Mouse (Mus musculus): ENCODE results near the gene Uhrf1. TPM values are rescaled to one million over a fixed set of nuclear protein-coding genes. Genes with fewer than 3 reads are reported as not detected.

Gene Uhrf1
- total and polyA plus RNA-seq, 3 experiments = 108 to 196 (median 186) TPM

DNA sequence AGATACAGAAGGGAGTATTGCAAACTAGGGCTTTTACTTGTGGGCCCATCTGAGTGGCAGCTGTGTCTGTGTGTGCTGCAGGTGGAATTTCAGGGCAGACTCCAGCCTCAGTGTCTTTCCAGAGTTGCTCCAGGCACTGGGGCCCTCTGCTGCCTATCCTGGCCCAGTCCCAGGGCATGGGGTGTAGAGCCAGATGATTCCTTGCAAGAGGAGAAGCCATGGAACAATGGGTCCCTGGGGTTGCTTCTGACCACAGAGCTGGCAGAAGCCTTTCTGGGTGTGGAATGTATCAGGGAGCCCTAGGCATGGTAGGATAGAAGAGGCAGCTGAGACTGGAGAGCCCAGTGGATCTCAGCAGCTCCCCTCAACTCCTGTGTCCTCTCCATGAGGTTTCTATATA lies 28.1 kb downstream of the Uhrf1 start:
- peaks cover 79% of the 10 kb centered on the region for H3K36me3 ChIP-seq (replicated peaks)
- H3K4me1 ChIP-seq (ENCODE audit: insufficient read depth, low read depth, low read length) = peaks cover 68% of the 10 kb centered on the region
- H3K27me3 ChIP-seq (ENCODE audit: insufficient read depth, low read length) = no peaks in the 10 kb centered on the region
- TF ChIP-seq GATA1 (IDR thresholded peaks at IDR 0.05; ENCODE audit: borderline replicate concordance, low read length) (no peak), GATA2 (IDR thresholded peaks at IDR 0.05; ENCODE audit: borderline replicate concordance, low read depth, low read length) (no peak), CTCF (IDR thresholded peaks at IDR 0.05; ENCODE audit: low read depth, low read length) (no peak), TAL1 (conservative IDR thresholded peaks at IDR 0.05; ENCODE audit: low read depth, low read length) (no peak), POLR2AphosphoS5 (IDR thresholded peaks at IDR 0.05; ENCODE audit: insufficient replicate concordance, low read depth, low read length) (no peak)
- DNase-seq (ENCODE audit: low spot score) (no peak), ATAC-seq (ENCODE audit: extremely low read depth, insufficient number of reproducible peaks, low FRiP score, poor library complexity, severe bottlenecking) (no peak)
- no peak overlapping the region for H3K4me3 ChIP-seq (ENCODE audit: low read depth, low read length)
- H3K9me3 ChIP-seq (replicated peaks) = no peaks in the 10 kb centered on the region

DNA sequence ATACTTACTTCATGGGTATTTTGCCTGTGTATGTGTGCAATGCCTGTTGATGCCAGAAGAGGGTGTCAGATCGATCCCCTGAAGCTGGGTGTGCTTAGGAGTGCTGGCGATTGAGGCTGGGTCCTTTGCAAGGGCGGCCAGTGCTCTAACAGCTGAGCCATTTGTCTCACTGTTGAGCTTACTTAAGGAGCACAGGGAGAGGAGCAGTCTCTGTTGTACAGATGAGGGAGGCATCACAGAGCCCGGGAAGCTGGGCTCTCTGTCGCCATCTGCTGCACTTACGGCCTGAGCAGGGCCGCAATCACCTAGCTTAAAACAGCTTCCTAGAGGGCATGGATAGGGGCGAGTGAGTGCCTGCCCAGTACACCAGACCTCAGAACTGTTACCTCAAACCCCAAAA lies 29.9 kb downstream of the Uhrf1 start:
- TF ChIP-seq GATA1 (IDR thresholded peaks at IDR 0.05; ENCODE audit: borderline replicate concordance, low read length) (no peak), POLR2AphosphoS5 (IDR thresholded peaks at IDR 0.05; ENCODE audit: insufficient replicate concordance, low read depth, low read length) (no peak), CTCF (IDR thresholded peaks at IDR 0.05; ENCODE audit: low read depth, low read length) (no peak), TAL1 (conservative IDR thresholded peaks at IDR 0.05; ENCODE audit: low read depth, low read length) (no peak), GATA2 (IDR thresholded peaks at IDR 0.05; ENCODE audit: borderline replicate concordance, low read depth, low read length) (no peak)
- DNase-seq (ENCODE audit: low spot score) (no peak), ATAC-seq (ENCODE audit: extremely low read depth, insufficient number of reproducible peaks, low FRiP score, poor library complexity, severe bottlenecking) (no peak)
- H3K27me3 ChIP-seq (ENCODE audit: insufficient read depth, low read length) = no peaks in the 10 kb centered on the region
- H3K36me3 ChIP-seq (replicated peaks) = peaks cover 86% of the 10 kb centered on the region
- H3K9me3 ChIP-seq (replicated peaks) = no peaks in the 10 kb centered on the region
- no peak overlapping the region for H3K4me3 ChIP-seq (ENCODE audit: low read depth, low read length)
- H3K4me1 ChIP-seq (ENCODE audit: insufficient read depth, low read depth, low read length) = peaks cover 64% of the 10 kb centered on the region

DNA sequence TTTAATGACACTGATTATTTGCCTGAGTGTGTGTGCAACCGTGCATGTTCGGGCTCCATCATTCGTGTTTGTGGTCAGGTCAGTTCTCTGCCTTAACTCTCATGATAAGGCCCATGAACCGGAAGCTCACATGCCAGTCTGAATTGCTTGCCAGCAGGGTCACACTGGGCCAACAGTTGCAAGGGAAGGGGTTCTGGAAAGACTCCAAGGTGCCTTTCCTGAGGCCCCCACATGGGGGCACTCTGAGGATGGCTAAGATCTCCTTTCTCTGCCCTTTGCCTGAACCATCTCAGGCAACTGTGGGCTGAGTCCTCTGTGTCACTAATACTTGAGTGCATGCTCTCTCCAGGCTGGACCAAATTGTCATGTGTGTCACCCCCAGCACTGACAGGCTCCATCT lies 34.1 kb downstream of the Uhrf1 start:
- peak; percentile 36; the same call in 1 of the 2 replicates for ATAC-seq (ENCODE audit: extremely low read depth, insufficient number of reproducible peaks, low FRiP score, poor library complexity, severe bottlenecking)
- H3K36me3 ChIP-seq (replicated peaks) = peaks cover 76% of the 10 kb centered on the region
- no peak overlapping the region for H3K4me3 ChIP-seq (ENCODE audit: low read depth, low read length)
- TF ChIP-seq POLR2AphosphoS5 (IDR thresholded peaks at IDR 0.05; ENCODE audit: insufficient replicate concordance, low read depth, low read length) (no peak), CTCF (IDR thresholded peaks at IDR 0.05; ENCODE audit: low read depth, low read length) (peak; percentile 48; the same call in 1 of the 2 replicates), TAL1 (conservative IDR thresholded peaks at IDR 0.05; ENCODE audit: low read depth, low read length) (no peak), GATA2 (IDR thresholded peaks at IDR 0.05; ENCODE audit: borderline replicate concordance, low read depth, low read length) (no peak)
- no peak for DNase-seq (ENCODE audit: low spot score)
- H3K9me3 ChIP-seq (replicated peaks) = no peaks in the 10 kb centered on the region
- H3K4me1 ChIP-seq (ENCODE audit: insufficient read depth, low read depth, low read length) = peaks cover 52% of the 10 kb centered on the region
- H3K27me3 ChIP-seq (ENCODE audit: insufficient read depth, low read length) = no peaks in the 10 kb centered on the region

GRCm38 (mm10) chr17:56337791-56338190 lies 34.7 kb downstream of the Uhrf1 start:
- ATAC-seq (ENCODE audit: extremely low read depth, insufficient number of reproducible peaks, low FRiP score, poor library complexity, severe bottlenecking) (no peak), DNase-seq (ENCODE audit: low spot score) (no peak)
- H3K4me1 ChIP-seq (ENCODE audit: insufficient read depth, low read depth, low read length) = peaks cover 56% of the 10 kb centered on the region
- peaks cover 72% of the 10 kb centered on the region for H3K36me3 ChIP-seq (replicated peaks)
- no peaks in the 10 kb centered on the region for H3K9me3 ChIP-seq (replicated peaks)
- TF ChIP-seq POLR2AphosphoS5 (IDR thresholded peaks at IDR 0.05; ENCODE audit: insufficient replicate concordance, low read depth, low read length) (no peak), TAL1 (conservative IDR thresholded peaks at IDR 0.05; ENCODE audit: low read depth, low read length) (no peak), CTCF (IDR thresholded peaks at IDR 0.05; ENCODE audit: low read depth, low read length) (no peak), GATA2 (IDR thresholded peaks at IDR 0.05; ENCODE audit: borderline replicate concordance, low read depth, low read length) (no peak)
- H3K4me3 ChIP-seq (ENCODE audit: low read depth, low read length) = no peak overlapping the region
- H3K27me3 ChIP-seq (ENCODE audit: insufficient read depth, low read length) = no peaks in the 10 kb centered on the region

DNA sequence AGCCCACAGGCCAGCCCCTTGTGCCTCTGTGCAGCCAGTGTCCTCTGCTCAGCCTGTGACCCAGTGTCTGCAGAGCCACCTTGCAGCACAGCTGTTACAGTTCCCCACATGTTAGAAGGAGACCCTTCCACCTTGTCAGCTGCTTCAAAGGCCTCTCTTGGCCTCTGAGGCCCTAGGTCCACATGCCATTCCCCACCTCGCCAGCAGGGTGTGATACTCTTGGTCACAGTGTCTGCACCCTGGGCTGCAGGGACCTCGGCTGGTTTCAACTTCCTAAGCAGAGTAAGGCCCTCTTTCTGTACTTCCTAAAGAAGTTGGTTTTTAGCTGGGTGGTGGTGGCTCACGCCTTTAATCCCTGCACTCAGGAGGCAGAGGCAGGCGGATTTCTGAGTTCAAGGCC lies 35.8 kb downstream of the Uhrf1 start:
- Histone ChIP-seq H3K36me3 (replicated peaks) (peaks cover 72% of the 10 kb centered on the region), H3K4me3 (ENCODE audit: low read depth, low read length) (no peak overlapping the region), H3K4me1 (ENCODE audit: insufficient read depth, low read depth, low read length) (peaks cover 61% of the 10 kb centered on the region), H3K27me3 (ENCODE audit: insufficient read depth, low read length) (no peaks in the 10 kb centered on the region), H3K9me3 (replicated peaks) (no peaks in the 10 kb centered on the region)
- TF ChIP-seq POLR2AphosphoS5 (IDR thresholded peaks at IDR 0.05; ENCODE audit: insufficient replicate concordance, low read depth, low read length) = no peak
- TF ChIP-seq GATA2 (IDR thresholded peaks at IDR 0.05; ENCODE audit: borderline replicate concordance, low read depth, low read length) = no peak
- TF ChIP-seq CTCF (IDR thresholded peaks at IDR 0.05; ENCODE audit: low read depth, low read length) = peak; percentile 47
- DNase-seq (ENCODE audit: low spot score) (no peak), ATAC-seq (ENCODE audit: extremely low read depth, insufficient number of reproducible peaks, low FRiP score, poor library complexity, severe bottlenecking) (peak; percentile 43; the same call in 1 of the 2 replicates)

DNA sequence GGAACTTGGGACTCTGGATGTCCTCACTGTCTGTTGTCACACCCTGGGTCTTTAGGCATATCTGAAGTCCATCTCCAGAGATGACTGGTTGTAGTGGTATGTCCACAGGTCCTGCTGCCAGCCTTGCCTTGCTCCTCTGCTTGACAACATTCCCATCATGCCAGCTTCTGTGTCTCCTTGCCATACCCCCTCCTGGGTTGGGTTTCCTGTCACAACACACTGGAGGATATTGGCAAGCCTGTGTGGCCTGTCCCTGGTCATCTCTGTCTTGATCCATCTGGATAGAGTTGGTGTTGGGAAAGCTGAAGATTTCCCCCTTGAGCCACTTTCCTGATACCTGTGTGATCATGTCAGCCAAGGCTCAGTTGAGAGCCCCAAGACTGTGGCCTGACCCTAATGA lies 37.6 kb downstream of the Uhrf1 start:
- no peak overlapping the region for H3K4me3 ChIP-seq (ENCODE audit: low read depth, low read length)
- ATAC-seq (ENCODE audit: extremely low read depth, insufficient number of reproducible peaks, low FRiP score, poor library complexity, severe bottlenecking) = no peak
- H3K27me3 ChIP-seq (ENCODE audit: insufficient read depth, low read length) = no peaks in the 10 kb centered on the region
- H3K4me1 ChIP-seq (ENCODE audit: insufficient read depth, low read depth, low read length) = peaks cover 52% of the 10 kb centered on the region
- no peak for TF ChIP-seq CTCF (IDR thresholded peaks at IDR 0.05; ENCODE audit: low read depth, low read length)
- TF ChIP-seq GATA1 (IDR thresholded peaks at IDR 0.05; ENCODE audit: borderline replicate concordance, low read length) = no peak
- TF ChIP-seq TAL1 (conservative IDR thresholded peaks at IDR 0.05; ENCODE audit: low read depth, low read length) = no peak
- no peak for TF ChIP-seq GATA2 (IDR thresholded peaks at IDR 0.05; ENCODE audit: borderline replicate concordance, low read depth, low read length)
- TF ChIP-seq POLR2AphosphoS5 (IDR thresholded peaks at IDR 0.05; ENCODE audit: insufficient replicate concordance, low read depth, low read length) = no peak
- no peak for DNase-seq (ENCODE audit: low spot score)
- H3K9me3 ChIP-seq (replicated peaks) = no peaks in the 10 kb centered on the region
- H3K36me3 ChIP-seq (replicated peaks) = peaks cover 74% of the 10 kb centered on the region

DNA sequence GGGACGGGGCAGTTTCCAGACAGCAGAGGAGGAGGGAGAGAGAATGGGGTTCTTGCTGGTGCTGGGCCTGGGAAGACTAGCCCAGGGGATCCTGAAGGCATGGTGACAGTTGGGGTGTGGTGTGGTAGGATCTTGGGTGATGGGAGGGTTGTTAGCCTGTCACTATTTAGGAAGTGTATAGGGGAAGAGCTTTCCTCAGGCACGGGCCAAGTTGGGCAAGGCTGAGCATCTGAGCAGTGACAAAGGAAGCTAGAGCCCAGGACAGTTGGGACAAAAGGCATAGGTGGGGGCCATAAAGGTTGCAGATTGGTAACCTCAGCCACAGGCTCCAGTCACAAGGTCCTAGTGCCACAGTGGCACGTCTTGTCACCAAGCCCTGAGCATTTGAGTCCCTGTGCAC lies 40.3 kb downstream of the Uhrf1 start:
- H3K36me3 ChIP-seq (replicated peaks) = peaks cover 78% of the 10 kb centered on the region
- peaks cover 44% of the 10 kb centered on the region for H3K4me1 ChIP-seq (ENCODE audit: insufficient read depth, low read depth, low read length)
- H3K9me3 ChIP-seq (replicated peaks) = no peaks in the 10 kb centered on the region
- no peak overlapping the region; the same call in 1 of the 2 replicates for H3K4me3 ChIP-seq (ENCODE audit: low read depth, low read length)
- no peak for ATAC-seq (ENCODE audit: extremely low read depth, insufficient number of reproducible peaks, low FRiP score, poor library complexity, severe bottlenecking)
- H3K27me3 ChIP-seq (ENCODE audit: insufficient read depth, low read length) = no peaks in the 10 kb centered on the region
- DNase-seq (ENCODE audit: low spot score) = no peak
- TF ChIP-seq GATA2 (IDR thresholded peaks at IDR 0.05; ENCODE audit: borderline replicate concordance, low read depth, low read length) = no peak
- no peak for TF ChIP-seq TAL1 (conservative IDR thresholded peaks at IDR 0.05; ENCODE audit: low read depth, low read length)
- no peak for TF ChIP-seq CTCF (IDR thresholded peaks at IDR 0.05; ENCODE audit: low read depth, low read length)
- no peak for TF ChIP-seq GATA1 (IDR thresholded peaks at IDR 0.05; ENCODE audit: borderline replicate concordance, low read length)
- TF ChIP-seq POLR2AphosphoS5 (IDR thresholded peaks at IDR 0.05; ENCODE audit: insufficient replicate concordance, low read depth, low read length) = no peak
